Mouse (Mus musculus) neural tube, embryonic 15.5 days (tissue): ENCODE data around the gene Obp2b. TPM values are rescaled to one million over a fixed set of nuclear protein-coding genes. Genes with fewer than 3 reads are reported as not detected.

Source experiments
- ATAC-seq: fragments of 200-750 bp; cut with Nextera tagmentation; 2 replicates; pipeline ENCODE4 v1.8.0; 2017; ENCODE audit warnings: mild to moderate bottlenecking, moderate TSS enrichment, moderate library complexity; ENCODE audit not compliant: low FRiP score
- H3K27ac ChIP-seq: fragments of 300-500 bp; sonication (generic); replicated peaks from 2 replicates; pipeline ENCODE4 v1.5.1; 2015; ENCODE audit warnings: mild to moderate bottlenecking, inconsistent platforms
- H3K27me3 ChIP-seq: fragments of 300-500 bp; sonication (generic); replicated peaks from 2 replicates; pipeline ENCODE4 v1.6.1; 2015; ENCODE audit warnings: inconsistent platforms
- H3K36me3 ChIP-seq: fragments of 300-500 bp; sonication (generic); 2 replicates; pipeline ENCODE4 v1.6.1; 2015; ENCODE audit warnings: inconsistent platforms
- H3K4me1 ChIP-seq: fragments of 300-500 bp; sonication (generic); 2 replicates; pipeline ENCODE4 v1.6.1; 2015; ENCODE audit warnings: inconsistent platforms
- H3K4me2 ChIP-seq: fragments of 300-500 bp; sonication (generic); 2 replicates; pipeline ENCODE4 v1.6.1; 2015; ENCODE audit warnings: inconsistent platforms, mild to moderate bottlenecking, moderate library complexity
- H3K4me3 ChIP-seq: fragments of 300-500 bp; sonication (generic); replicated peaks from 2 replicates; pipeline ENCODE4 v1.5.1; 2015; ENCODE audit warnings: mild to moderate bottlenecking, inconsistent platforms
- H3K9ac ChIP-seq: fragments of 300-500 bp; sonication (generic); replicated peaks from 2 replicates; pipeline ENCODE4 v1.6.1; 2015; ENCODE audit warnings: mild to moderate bottlenecking, inconsistent platforms
- H3K9me3 ChIP-seq: fragments of 300-500 bp; sonication (generic); replicated peaks from 2 replicates; pipeline ENCODE4 v1.6.1; 2016; ENCODE audit warnings: inconsistent platforms
- WGBS: fragments of 180-500 bp; shearing (Covaris S2); methylation state at CpG from one replicate; pipeline ENCODE4 v1.1.7; 2015; ENCODE audit warnings: mixed read lengths; 5-methylcytosine and 5-hydroxymethylcytosine counted together
- polyA plus RNA-seq: library from polyadenylated mRNA; unstranded; fragments of >200 nt; fragmentation: Nextera tagmentation; extraction: Ambion mirVana; gene quantifications from 2 replicates; pipeline ENCODE4 v1.2.1, GENCODE M21; 2015

Obp2b gene
- polyA plus RNA-seq, 1 experiment from 2014 or later, result not detected

DNA sequence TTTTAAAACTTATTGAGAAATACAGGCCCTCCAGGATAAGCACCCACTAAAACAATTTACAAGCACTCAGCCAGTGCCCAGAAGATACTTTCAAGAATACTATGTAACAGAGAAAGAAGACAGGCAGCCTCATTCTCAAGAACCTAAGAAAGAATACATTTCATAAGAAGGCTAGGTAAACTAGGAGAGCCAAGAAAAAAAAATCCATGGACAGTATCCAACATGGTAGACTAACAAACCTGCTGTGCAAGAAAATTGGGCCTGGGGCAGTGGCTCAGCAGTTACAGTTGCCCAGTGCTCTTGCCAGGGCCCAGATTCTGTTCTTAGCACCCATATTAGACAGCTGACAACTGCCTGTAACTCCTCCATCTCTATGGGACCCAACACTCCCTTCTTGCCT lies 19.6 kb upstream of the Obp2b start:
- H3K4me3 ChIP-seq, result no peak overlapping the region
- H3K4me1 ChIP-seq, result no peaks in the 10 kb centered on the region
- no peaks in the 10 kb centered on the region for H3K27me3 ChIP-seq
- H3K9ac ChIP-seq, result no peak overlapping the region
- H3K4me2 ChIP-seq, result no peak overlapping the region
- no peak for ATAC-seq
- H3K36me3 ChIP-seq, result no peaks in the 10 kb centered on the region
- no peaks in the 10 kb centered on the region for H3K9me3 ChIP-seq
- H3K27ac ChIP-seq, result no peak overlapping the region

GRCm38 (mm10) chr2:25733199-25733930 lies 3.4 kb upstream of the Obp2b start:
- no peak overlapping the region for H3K4me2 ChIP-seq
- H3K27ac ChIP-seq, result no peak overlapping the region
- H3K9me3 ChIP-seq, result no peaks in the 10 kb centered on the region
- no peak overlapping the region for H3K4me3 ChIP-seq
- H3K4me1 ChIP-seq, result no peaks in the 10 kb centered on the region
- H3K27me3 ChIP-seq, result 0 out of 2 replicates have a peak, but pooled peaks cover 5% of the 10 kb centered on the region
- no peak for ATAC-seq
- no peak overlapping the region for H3K9ac ChIP-seq
- H3K36me3 ChIP-seq, result no peaks in the 10 kb centered on the region
- WGBS, result 60% methylated on average over 2 of the region's 2 CpGs

GRCm38 (mm10) chr2:25741671-25742070 lies 4.9 kb downstream of the Obp2b start:
- Histone ChIP-seq H3K27me3 (no peaks in the 10 kb centered on the region), H3K36me3 (no peaks in the 10 kb centered on the region), H3K27ac (no peak overlapping the region), H3K4me3 (no peak overlapping the region), H3K4me1 (no peaks in the 10 kb centered on the region), H3K9me3 (no peaks in the 10 kb centered on the region), H3K9ac (no peak overlapping the region), H3K4me2 (no peak overlapping the region)
- WGBS, result 71% methylated on average over 1 of the region's 1 CpGs
- ATAC-seq, result no peak

GRCm38 (mm10) chr2:25754201-25754600 lies 17.4 kb downstream of the Obp2b start:
- Histone ChIP-seq H3K36me3 (no peaks in the 10 kb centered on the region), H3K27ac (no peak overlapping the region), H3K4me2 (no peak overlapping the region), H3K9me3 (no peaks in the 10 kb centered on the region), H3K4me1 (no peaks in the 10 kb centered on the region), H3K9ac (no peak overlapping the region), H3K4me3 (no peak overlapping the region), H3K27me3 (no peaks in the 10 kb centered on the region)
- 84% methylated on average over 1 of the region's 1 CpGs for WGBS
- no peak for ATAC-seq

DNA sequence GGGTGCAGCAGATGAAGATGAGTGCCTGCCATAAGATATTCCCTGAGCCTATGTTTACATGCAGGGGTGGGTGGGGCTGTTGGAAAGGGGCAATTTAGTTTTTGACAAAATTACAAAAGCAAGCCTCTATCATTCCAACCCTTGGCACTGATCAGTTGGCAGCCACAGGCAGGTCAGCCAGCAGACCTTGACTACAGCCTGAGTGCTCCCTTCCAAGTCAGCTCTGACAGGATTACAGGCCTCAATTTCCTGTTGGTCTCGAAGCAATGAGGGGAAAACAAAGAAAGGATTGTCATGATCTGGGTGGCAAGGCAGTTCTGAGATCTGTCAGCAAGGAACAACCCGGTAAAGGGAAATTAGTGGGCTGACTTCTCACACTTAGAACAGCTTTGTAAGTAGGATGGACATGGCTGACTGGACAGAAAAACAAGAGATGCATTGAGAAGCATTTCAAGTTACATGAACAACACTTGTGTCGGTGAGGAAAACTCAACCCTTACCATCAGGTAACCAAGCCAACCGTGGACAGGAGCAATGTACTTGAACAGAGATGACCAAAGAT lies 21.3 kb downstream of the Obp2b start:
- Histone ChIP-seq H3K36me3 (no peaks in the 10 kb centered on the region), H3K4me3 (no peak overlapping the region), H3K27me3 (no peaks in the 10 kb centered on the region), H3K9ac (no peak overlapping the region), H3K4me2 (no peak overlapping the region), H3K27ac (no peak overlapping the region), H3K9me3 (no peaks in the 10 kb centered on the region), H3K4me1 (no peaks in the 10 kb centered on the region)
- no peak for ATAC-seq
- WGBS, result 60% methylated on average over 4 of the region's 4 CpGs

DNA sequence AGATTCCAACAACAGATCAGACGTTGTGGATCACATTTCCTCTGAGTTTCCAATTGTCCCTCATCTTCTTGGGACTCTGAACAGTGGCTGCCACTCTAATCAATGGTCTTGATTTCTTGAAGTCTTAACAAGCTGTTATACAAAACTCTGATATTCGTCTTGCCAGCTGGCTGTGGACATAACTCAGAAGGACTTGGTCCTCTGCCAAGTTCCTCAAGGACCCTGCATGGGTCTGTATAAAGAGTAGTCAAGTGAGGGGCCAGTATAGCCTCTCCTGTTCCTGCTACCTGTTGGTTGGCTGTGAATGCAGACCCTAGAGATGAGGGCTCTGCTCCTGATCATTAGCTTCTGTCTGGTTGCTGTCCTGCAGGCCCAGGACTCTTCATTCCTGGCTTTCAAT lies 28.5 kb downstream of the Obp2b start, which contains the start of gene Lcn3:
Gene Lcn3, plus strand, starts transcription at position 301 of the 400 bp plus-strand sequence.
- Histone ChIP-seq H3K9me3 (no peaks in the 10 kb centered on the region), H3K27ac (no peak within 1 kb of the TSS), H3K4me1 (no peaks in the 10 kb centered on the region), H3K9ac (no peak within 1 kb of the TSS), H3K4me2 (no peak within 1 kb of the TSS), H3K36me3 (no peaks in the 10 kb centered on the region), H3K27me3 (no peaks in the 10 kb centered on the region), H3K4me3 (no peak within 1 kb of the TSS)
- no peak for ATAC-seq
- 66% methylated on average over 2 of the region's 2 CpGs for WGBS

GRCm38 (mm10) chr2:25767764-25768163 lies 31.0 kb downstream of the Obp2b start:
- no peak for ATAC-seq
- WGBS, result 83% methylated on average over 4 of the region's 4 CpGs
- no peak overlapping the region for H3K9ac ChIP-seq
- no peaks in the 10 kb centered on the region for H3K27me3 ChIP-seq
- H3K4me2 ChIP-seq, result no peak overlapping the region
- H3K4me1 ChIP-seq, result no peaks in the 10 kb centered on the region
- no peak overlapping the region for H3K4me3 ChIP-seq
- H3K36me3 ChIP-seq, result no peaks in the 10 kb centered on the region
- no peaks in the 10 kb centered on the region for H3K9me3 ChIP-seq
- H3K27ac ChIP-seq, result no peak overlapping the region

- H3K36me3 ChIP-seq, result no peaks in the 10 kb centered on the region
- no peak overlapping the region for H3K9ac ChIP-seq
- no peak overlapping the region for H3K4me3 ChIP-seq
- no peaks in the 10 kb centered on the region for H3K4me1 ChIP-seq
- WGBS, result 89% methylated on average over 2 of the region's 2 CpGs
- no peaks in the 10 kb centered on the region for H3K9me3 ChIP-seq
- no peaks in the 10 kb centered on the region for H3K27me3 ChIP-seq
- no peak overlapping the region for H3K4me2 ChIP-seq
- ATAC-seq, result no peak
- H3K27ac ChIP-seq, result no peak overlapping the region
These were observed 36.7 kb downstream of the Obp2b start for GRCm38 (mm10) chr2:25773507-25773906.

GRCm38 (mm10) chr2:25774640-25775039 lies 37.8 kb downstream of the Obp2b start:
- Histone ChIP-seq H3K4me2 (no peak overlapping the region), H3K4me3 (no peak overlapping the region), H3K9me3 (no peaks in the 10 kb centered on the region), H3K36me3 (no peaks in the 10 kb centered on the region), H3K27me3 (no peaks in the 10 kb centered on the region), H3K4me1 (no peaks in the 10 kb centered on the region), H3K9ac (no peak overlapping the region), H3K27ac (no peak overlapping the region)
- no peak for ATAC-seq
- whole genome bisulfite sequencing, result 85% methylated on average over 2 of the region's 2 CpGs

DNA sequence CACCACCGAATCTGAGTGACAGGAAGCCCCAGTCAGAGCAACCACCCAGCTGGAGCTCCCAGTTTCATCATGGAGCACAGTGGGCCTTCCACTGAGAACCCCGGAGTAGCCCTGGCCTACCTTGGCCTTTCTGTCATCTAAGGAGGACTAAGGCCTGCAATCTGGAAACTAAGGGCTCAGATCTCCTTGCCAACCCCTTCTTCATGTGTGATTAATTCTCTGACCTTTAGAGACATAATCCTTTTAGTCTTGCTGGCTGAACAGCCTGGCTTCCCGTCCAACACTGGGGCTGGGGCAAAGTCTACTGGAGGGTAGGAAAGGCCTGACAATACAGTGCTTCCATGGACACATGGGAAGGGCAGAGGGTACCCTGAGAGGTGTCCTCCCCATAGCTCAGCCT lies 39.2 kb downstream of the Obp2b start:
- no peak overlapping the region for H3K27ac ChIP-seq
- no peak for ATAC-seq
- H3K36me3 ChIP-seq, result no peaks in the 10 kb centered on the region
- WGBS, result 82% methylated on average over 3 of the region's 3 CpGs
- H3K9ac ChIP-seq, result no peak overlapping the region
- H3K4me3 ChIP-seq, result no peak overlapping the region
- H3K9me3 ChIP-seq, result no peaks in the 10 kb centered on the region
- no peaks in the 10 kb centered on the region for H3K27me3 ChIP-seq
- no peaks in the 10 kb centered on the region for H3K4me1 ChIP-seq
- no peak overlapping the region for H3K4me2 ChIP-seq

DNA sequence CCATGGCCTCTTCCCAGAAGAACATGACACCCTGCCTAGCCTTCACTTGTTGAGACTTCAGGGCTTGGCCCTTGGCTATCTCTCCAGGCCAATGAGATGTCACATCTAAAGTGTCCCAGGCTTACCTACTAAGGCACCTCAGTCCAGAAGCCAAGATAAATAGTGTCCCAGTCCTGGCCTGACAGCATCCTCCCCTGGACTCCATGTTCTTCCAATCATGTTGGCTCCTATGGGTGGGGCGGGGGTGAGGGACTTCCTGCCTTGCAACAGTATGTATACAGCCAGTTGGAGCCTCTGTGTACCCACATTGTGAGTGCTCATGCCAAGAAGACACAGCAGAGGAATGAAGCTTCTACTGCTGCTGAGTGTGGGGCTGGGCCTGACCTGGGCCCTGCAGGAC lies 39.9 kb downstream of the Obp2b start, which contains the start of gene Lcn11:
Gene Lcn11, plus strand, starts transcription at position 301 of the 400 bp plus-strand sequence.
- H3K4me1 ChIP-seq, result no peaks in the 10 kb centered on the region
- no peaks in the 10 kb centered on the region for H3K36me3 ChIP-seq
- H3K4me3 ChIP-seq, result no peak within 1 kb of the TSS
- 85% methylated on average over 1 of the region's 1 CpGs for WGBS
- no peak within 1 kb of the TSS for H3K4me2 ChIP-seq
- no peaks in the 10 kb centered on the region for H3K27me3 ChIP-seq
- ATAC-seq, result no peak
- H3K9ac ChIP-seq, result no peak within 1 kb of the TSS
- H3K27ac ChIP-seq, result no peak within 1 kb of the TSS
- H3K9me3 ChIP-seq, result no peaks in the 10 kb centered on the region

GRCm38 (mm10) chr2:25779076-25779475 lies 42.3 kb downstream of the Obp2b start:
- Histone ChIP-seq H3K27ac (no peak overlapping the region), H3K4me1 (no peaks in the 10 kb centered on the region), H3K9me3 (no peaks in the 10 kb centered on the region), H3K4me3 (no peak overlapping the region), H3K4me2 (no peak overlapping the region), H3K27me3 (no peaks in the 10 kb centered on the region), H3K36me3 (no peaks in the 10 kb centered on the region), H3K9ac (no peak overlapping the region)
- ATAC-seq, result no peak
- 93% methylated on average over 9 of the region's 9 CpGs for WGBS
